Mouse (Mus musculus) left cerebral cortex, postnatal 25 days (tissue): ENCODE data around the gene Gpatch4. TPM values are rescaled to one million over a fixed set of nuclear protein-coding genes. Genes with fewer than 3 reads are reported as not detected.

ENCODE experiments used
- DNase-seq, 2 experiments: peaks; one replicate each; pipeline ENCODE4 v3.0.0; 2022; ENCODE audit warnings: low spot score in 2 of 2, mixed read lengths in 1 of 2
- intact Hi-C: fragments of 180-260 bp; cut with DNase I; formaldehyde crosslinking; loops from one replicate; pipeline ENCODE4 v1.15.1; 2025
- total RNA-seq, 2 experiments: library from RNA; stranded (reverse); gene quantifications; 2 replicates each; pipeline ENCODE4 v1.2.3; 2021

Gene Gpatch4
- total RNA-seq, 2 experiments from 2014 or later = 13.1 to 13.8 TPM

- intact Hi-C loops = no loop called here
- DNase-seq = peak in 1 of 2 experiments; percentile 21
Observed at GRCm38 (mm10) chr3:88027434-88028186, 15.3 kb upstream of the Gpatch4 start, which contains the start of gene Hapln2. Hapln2 (minus strand) TSS chr3:88027583.

DNA sequence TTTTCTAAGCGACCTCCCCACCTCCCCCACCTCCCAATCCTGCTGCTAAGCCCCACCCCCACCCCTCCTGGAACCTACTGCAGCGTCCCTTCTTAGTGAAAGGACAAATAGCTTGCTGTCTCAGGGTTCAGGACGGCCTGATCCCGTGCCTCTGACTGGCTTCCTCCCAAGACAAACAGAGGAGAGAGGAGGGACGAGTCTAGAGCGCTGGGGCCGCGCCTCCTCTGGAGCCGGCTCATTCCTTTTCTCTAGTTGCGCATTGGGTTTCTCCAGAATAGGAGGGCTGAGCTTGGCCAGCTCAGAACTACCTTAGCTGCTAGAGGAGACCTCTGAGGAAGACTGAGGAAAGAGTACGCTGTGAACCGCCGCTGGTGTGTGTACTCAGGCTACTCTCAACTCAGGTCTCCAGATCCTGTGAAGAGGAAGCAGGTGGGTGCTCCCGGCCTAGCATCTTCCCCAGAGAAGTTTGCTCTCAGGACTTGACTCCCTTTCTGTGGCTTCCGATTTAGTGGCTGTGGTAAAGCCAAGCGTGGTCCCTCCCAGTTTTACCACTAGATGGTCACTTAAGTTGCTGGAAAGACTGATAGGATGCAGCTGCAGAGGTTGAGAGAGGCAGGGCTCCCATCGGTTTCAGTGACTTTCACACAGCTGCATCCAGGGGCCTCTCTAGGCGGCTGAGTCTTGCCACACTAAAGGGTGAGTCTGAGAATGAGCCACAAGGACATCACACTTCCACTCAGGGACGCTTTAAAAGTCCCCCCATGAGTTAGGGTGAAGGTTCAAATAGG, 12.1 kb upstream of the Gpatch4 start:
- intact Hi-C loops = no loop called here
- peak; percentile 31 to 35 for DNase-seq

DNA sequence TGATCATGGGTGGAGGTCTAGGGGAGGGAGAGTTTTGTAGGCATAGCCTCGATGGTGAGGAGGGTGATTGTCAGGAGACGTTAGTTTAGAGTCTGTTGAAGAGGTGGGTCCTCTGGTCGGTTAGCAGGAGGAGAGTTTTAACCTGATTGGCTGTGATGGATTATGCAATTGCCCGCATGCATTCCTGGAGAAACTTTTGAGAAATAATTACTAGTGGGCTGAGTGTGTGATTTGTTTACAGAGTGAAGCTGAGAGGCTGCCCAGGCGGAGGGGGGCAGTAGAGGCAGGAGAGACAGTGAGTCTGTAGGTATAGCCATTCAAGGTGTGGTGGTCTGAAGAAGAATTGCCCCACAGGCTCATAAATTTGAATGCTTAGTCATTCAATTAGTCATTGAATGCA, 9.4 kb upstream of the Gpatch4 start:
- intact Hi-C loops = no loop called here
- DNase-seq = no peak

- intact Hi-C loops = no loop called here
Observed at GRCm38 (mm10) chr3:88035561-88036293, 7.2 kb upstream of the Gpatch4 start.

GRCm38 (mm10) chr3:88049532-88049931, 6.6 kb downstream of the Gpatch4 start:
- intact Hi-C loops = no loop called here
- DNase-seq = no peak

More at GRCm38 (mm10) chr3:88035561-88036293, 7.2 kb upstream of the Gpatch4 start:
- no peak for DNase-seq

GRCm38 (mm10) chr3:88057030-88057429, 14.1 kb downstream of the Gpatch4 start:
- intact Hi-C loops = loop anchor here (5.0 kb wide), 1 partner anchor 125 kb away; the partner anchor contains the start of genes Isg20l2 and Rrnad1
- DNase-seq = no peak

DNA sequence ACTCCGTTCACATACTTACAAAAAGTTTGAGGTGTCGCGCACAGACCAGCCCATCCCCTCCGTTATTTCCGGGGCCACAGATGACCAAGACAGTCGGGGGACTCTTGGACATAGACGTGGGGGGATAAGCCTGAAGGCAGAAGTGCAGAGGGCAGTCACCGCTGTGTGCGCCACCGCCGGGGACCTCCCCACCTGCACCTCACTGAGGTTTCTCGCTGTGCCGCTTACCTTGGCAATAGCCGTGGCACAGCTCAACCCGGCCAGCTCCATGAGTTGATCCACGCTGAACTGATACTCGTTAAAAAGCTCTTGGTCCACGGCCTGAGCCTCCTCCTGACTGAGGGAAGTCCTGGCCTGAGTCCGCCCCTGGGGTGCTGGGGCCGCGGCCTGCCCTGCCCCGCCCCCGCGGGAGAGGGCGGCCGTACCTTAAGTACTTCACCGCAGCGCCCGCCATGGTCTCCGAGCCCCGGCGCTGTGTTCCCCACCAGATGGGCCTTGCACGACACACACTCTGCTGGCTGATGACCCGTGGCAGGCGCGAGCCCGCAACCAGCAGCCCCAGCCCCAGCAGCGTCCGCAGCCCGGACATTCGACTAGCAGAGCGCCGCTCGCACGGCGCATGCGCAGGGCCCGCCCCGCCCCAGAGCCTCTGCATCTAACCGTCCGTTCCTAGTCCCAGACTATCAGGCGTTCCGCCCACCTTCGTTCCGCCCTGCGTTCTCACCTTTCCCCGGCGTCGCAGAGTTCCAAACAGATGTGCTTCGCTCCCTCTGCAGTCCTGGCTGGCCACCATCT, 15.2 kb downstream of the Gpatch4 start, which contains the start of gene Naxe:
Gene Naxe, minus strand, starts transcription at position 594 of the 795 bp plus-strand sequence.
- peak; percentile 84 to 88 for DNase-seq

DNA sequence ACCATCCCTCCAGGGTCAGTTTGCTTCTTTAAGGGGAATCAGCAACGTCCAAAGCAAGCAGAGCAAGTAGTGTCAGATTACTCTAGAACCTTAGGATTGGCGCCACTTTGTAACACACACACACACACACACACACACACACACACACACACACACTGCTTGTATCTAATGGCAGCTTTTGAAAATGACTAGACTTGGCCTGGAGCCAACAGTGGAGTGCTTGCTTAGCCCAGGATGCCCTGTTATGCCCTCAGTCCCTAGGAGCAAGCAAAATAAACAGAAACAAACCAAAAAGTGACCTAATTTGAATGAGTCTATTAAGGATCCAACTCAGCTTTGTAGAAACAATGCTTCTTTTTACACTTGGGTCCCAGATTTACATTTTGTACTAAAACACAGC, 25.5 kb downstream of the Gpatch4 start:
- DNase-seq = no peak
- intact Hi-C loops = no loop called here

More for the DNA sequence above, 15.2 kb downstream of the Gpatch4 start, which contains the start of gene Naxe:
- intact Hi-C loops = loop anchor here (5.0 kb wide), 1 partner anchor 126 kb away; the partner anchor contains the start of genes Isg20l2 and Rrnad1

GRCm38 (mm10) chr3:88071783-88072182, 28.9 kb downstream of the Gpatch4 start:
- DNase-seq = peak; percentile 85 to 91
- intact Hi-C loops = loop anchor here (1.0 kb wide), 3 partner anchors 61 to 136 kb away; no protein-coding TSS in a partner anchor

DNA sequence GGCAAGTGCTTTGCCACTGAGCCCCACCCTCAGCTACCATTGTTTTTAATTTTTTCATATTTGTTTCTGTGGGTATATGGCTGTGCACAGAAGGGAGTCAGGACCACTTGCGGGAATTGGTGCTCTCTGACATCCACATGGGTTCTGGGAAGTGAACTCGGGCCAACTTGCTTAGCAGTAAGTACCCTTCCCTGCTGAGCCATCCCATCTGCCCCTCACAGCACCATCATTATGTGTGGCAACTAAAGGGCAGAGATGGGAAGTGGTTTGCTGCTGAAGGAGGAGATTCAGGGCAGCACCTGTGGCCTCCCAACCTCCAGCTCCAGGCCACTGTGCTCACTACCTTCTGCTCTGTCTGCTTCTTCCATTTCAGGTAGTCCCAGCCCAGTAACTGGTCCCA, 30.7 kb downstream of the Gpatch4 start:
- DNase-seq = no peak
- intact Hi-C loops = no loop called here

- intact Hi-C loops = no loop called here
- no peak for DNase-seq
Observed at GRCm38 (mm10) chr3:88074351-88074750, 31.4 kb downstream of the Gpatch4 start.

DNA sequence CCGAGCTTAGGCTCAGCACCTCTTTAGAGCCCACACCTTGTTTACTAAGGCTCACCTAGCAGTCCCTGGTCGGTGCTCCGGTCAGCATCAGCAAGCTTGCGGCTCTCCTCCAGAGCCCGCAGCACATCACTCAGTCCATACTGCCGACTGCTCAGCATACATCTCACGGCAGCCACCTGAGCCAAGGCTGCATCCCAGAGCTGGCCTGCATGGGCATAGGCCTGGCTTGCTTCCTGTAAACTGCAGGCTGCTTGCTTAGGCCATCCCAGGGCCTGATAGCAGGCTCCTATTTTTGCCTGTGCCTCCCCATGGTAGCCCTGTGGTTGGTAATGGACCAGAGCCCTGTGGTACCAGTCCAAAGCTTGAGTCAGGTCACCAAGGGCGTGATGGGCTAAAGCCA, 31.9 kb downstream of the Gpatch4 start:
- no peak for DNase-seq
- intact Hi-C loops = no loop called here

DNA sequence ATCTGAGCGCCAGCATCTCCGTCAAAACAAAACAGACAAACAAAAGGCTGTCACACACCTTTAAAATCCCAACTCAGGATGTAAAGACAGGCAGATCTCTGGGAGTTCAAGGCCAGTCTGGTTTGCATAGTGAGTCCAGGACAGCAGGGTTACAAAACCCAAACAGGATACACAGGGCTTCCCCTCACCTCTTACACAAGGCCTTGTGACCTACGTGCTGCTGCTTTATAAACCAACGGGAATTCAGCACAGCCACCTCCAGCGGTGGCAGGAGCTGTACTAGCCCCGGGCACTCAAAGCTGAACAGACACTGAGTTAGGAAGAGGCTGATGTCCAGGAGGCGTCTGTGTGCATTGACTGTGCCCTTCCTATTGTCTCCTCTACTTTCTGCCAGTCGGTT, 34.5 kb downstream of the Gpatch4 start:
- no peak for DNase-seq
- intact Hi-C loops = no loop called here

- no peak for DNase-seq
- intact Hi-C loops = no loop called here
Observed at GRCm38 (mm10) chr3:88078204-88078603, 35.3 kb downstream of the Gpatch4 start, which contains the start of gene Ttc24. Ttc24 (minus strand) TSS chr3:88078304.

GRCm38 (mm10) chr3:88081345-88082223, 38.7 kb downstream of the Gpatch4 start, which contains the start of gene Iqgap3:
Iqgap3 (plus strand) TSS chr3:88081971.
- intact Hi-C loops = no loop called here
- DNase-seq = peak; percentile 83 to 90

DNA sequence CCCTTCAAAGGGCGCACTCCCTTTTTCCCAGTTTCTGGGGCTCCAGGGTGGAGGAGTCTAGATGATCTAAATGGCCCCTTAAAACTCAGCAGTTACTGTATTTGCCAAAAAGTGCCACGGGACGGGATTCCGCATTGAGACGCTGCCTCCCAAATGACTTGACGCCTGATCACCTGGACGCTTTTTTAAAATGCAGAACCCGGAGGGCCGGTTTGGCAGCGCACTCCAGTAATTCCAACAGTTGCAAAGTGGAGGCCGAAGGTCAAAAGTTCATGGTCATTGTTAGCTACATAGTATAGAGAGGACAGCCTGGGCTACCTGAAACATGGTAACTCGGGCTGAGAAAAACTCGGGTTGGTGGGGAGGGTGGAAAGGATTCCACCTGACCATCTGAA, 39.3 kb downstream of the Gpatch4 start:
- intact Hi-C loops = no loop called here
- DNase-seq = no peak

- DNase-seq = no peak
- intact Hi-C loops = no loop called here
Observed at GRCm38 (mm10) chr3:88082663-88083062, 39.8 kb downstream of the Gpatch4 start.

DNA sequence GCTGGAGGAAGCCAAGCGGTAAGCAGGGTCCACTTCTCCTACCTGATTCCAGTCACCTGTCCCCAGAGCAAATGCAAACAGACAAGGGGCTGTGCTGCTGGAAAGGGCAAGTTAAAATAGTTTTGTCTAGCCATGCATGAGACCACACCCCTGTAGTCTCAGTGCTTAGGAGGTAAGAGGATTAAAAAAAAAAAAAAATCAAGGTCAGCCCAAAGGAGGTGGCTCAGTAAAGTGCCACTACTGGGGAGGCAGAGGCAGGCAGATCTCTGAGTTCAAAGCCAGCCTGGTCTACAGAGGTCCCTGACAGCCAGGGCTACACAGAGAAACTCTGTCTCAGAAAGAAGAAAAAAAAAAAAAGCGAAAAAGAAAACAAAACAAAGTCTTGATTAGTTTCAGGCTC, 41.1 kb downstream of the Gpatch4 start:
- no peak for DNase-seq

More for the DNA sequence above, 41.1 kb downstream of the Gpatch4 start:
- intact Hi-C loops = no loop called here
